Mouse (Mus musculus) splenic B cell, adult 2 months (primary cell): Measurements from ENCODE around the gene Asb1.
A peak's percentile ranks its signal among the peaks of the same experiment; 100 is the strongest.

Source experiments
- DNase-seq: peaks from one replicate; pipeline ENCODE4 v3.0.0-alpha.2; 2011; ENCODE audit warnings: low read depth, low spot score
- H3K27me3 ChIP-seq: 2 replicates; pipeline ENCODE4 v1.6.1; 2012; ENCODE audit warnings: mild to moderate bottlenecking, low read length, moderate library complexity, mixed read lengths; ENCODE audit not compliant: control insufficient read depth, poor library complexity, insufficient read depth, severe bottlenecking
- H3K36me3 ChIP-seq: 2 replicates; pipeline ENCODE4 v1.6.1; 2012; ENCODE audit warnings: mild to moderate bottlenecking, low read length, moderate library complexity, mixed read lengths; ENCODE audit not compliant: control insufficient read depth, poor library complexity, insufficient read depth, severe bottlenecking

Gene Asb1

GRCm38 (mm10) chr1:91533961-91534723 is 6.2 kb upstream of the Asb1 start:
- no peak for DNase-seq
- H3K36me3 ChIP-seq, result no peaks in the 10 kb centered on the region; the same call in 1 of the 2 replicates

GRCm38 (mm10) chr1:91537786-91538569 is 2.4 kb upstream of the Asb1 start:
- DNase-seq, result no peak
- Histone ChIP-seq H3K36me3 (no peaks in the 10 kb centered on the region), H3K27me3 (no peaks in the 10 kb centered on the region)

More at GRCm38 (mm10) chr1:91533961-91534723, 6.2 kb upstream of the Asb1 start:
- no peaks in the 10 kb centered on the region for H3K27me3 ChIP-seq

GRCm38 (mm10) chr1:91538570-91538929 is 1.8 kb upstream of the Asb1 start:
- Histone ChIP-seq H3K36me3 (no peaks in the 10 kb centered on the region), H3K27me3 (no peaks in the 10 kb centered on the region)
- peak; percentile 6 for DNase-seq

GRCm38 (mm10) chr1:91539246-91539645 is 1.1 kb upstream of the Asb1 start:
- H3K36me3 ChIP-seq, result no peaks in the 10 kb centered on the region
- no peak for DNase-seq

GRCm38 (mm10) chr1:91539704-91540270 is 557 bp upstream of the Asb1 start:
- no peak for DNase-seq
- H3K27me3 ChIP-seq, result no peaks in the 10 kb centered on the region
- H3K36me3 ChIP-seq, result no peaks in the 10 kb centered on the region

More at GRCm38 (mm10) chr1:91539246-91539645, 1.1 kb upstream of the Asb1 start:
- H3K27me3 ChIP-seq, result no peaks in the 10 kb centered on the region

GRCm38 (mm10) chr1:91541042-91541592 is 773 bp downstream of the Asb1 start:
- no peak for DNase-seq
- Histone ChIP-seq H3K36me3 (no peaks in the 10 kb centered on the region), H3K27me3 (no peaks in the 10 kb centered on the region)

- H3K27me3 ChIP-seq, result no peaks in the 10 kb centered on the region
- DNase-seq, result no peak
- no peaks in the 10 kb centered on the region; the same call in 1 of the 2 replicates for H3K36me3 ChIP-seq
Measured at GRCm38 (mm10) chr1:91543974-91544373, 3.6 kb downstream of the Asb1 start.

GRCm38 (mm10) chr1:91545226-91545625 is 4.9 kb downstream of the Asb1 start:
- DNase-seq, result no peak
- H3K36me3 ChIP-seq, result peaks cover 2% of the 10 kb centered on the region; the same call in 1 of the 2 replicates

GRCm38 (mm10) chr1:91547567-91547966 is 7.2 kb downstream of the Asb1 start:
- H3K27me3 ChIP-seq, result no peaks in the 10 kb centered on the region
- H3K36me3 ChIP-seq, result peaks cover 3% of the 10 kb centered on the region; the same call in 1 of the 2 replicates
- no peak for DNase-seq

More at GRCm38 (mm10) chr1:91545226-91545625, 4.9 kb downstream of the Asb1 start:
- H3K27me3 ChIP-seq, result no peaks in the 10 kb centered on the region

GRCm38 (mm10) chr1:91549073-91549472 is 8.7 kb downstream of the Asb1 start:
- DNase-seq, result no peak
- Histone ChIP-seq H3K36me3 (peaks cover 4% of the 10 kb centered on the region; the same call in 1 of the 2 replicates), H3K27me3 (no peaks in the 10 kb centered on the region)

GRCm38 (mm10) chr1:91557099-91557498 is 16.8 kb downstream of the Asb1 start:
- no peaks in the 10 kb centered on the region for H3K27me3 ChIP-seq
- peaks cover 4% of the 10 kb centered on the region for H3K36me3 ChIP-seq
- no peak for DNase-seq

- Histone ChIP-seq H3K36me3 (peaks cover 2% of the 10 kb centered on the region), H3K27me3 (no peaks in the 10 kb centered on the region; the same call in 1 of the 2 replicates)
- no peak for DNase-seq
Measured at GRCm38 (mm10) chr1:91561226-91561625, 20.9 kb downstream of the Asb1 start.

GRCm38 (mm10) chr1:91562977-91563590 is 22.7 kb downstream of the Asb1 start:
- Histone ChIP-seq H3K27me3 (no peaks in the 10 kb centered on the region; the same call in 1 of the 2 replicates), H3K36me3 (no peaks in the 10 kb centered on the region; the same call in none of the 2 replicates)
- no peak for DNase-seq

GRCm38 (mm10) chr1:91564004-91564403 is 23.7 kb downstream of the Asb1 start:
- Histone ChIP-seq H3K36me3 (no peaks in the 10 kb centered on the region; the same call in 1 of the 2 replicates), H3K27me3 (no peaks in the 10 kb centered on the region; the same call in 1 of the 2 replicates)
- DNase-seq, result peak; percentile 46
